Mouse (Mus musculus) spleen, adult 2 months (tissue): ENCODE measurements around the gene Pbx4.

Experiments used
- CTCF ChIP-seq: fragments of 200-500 bp; IDR thresholded peaks from 2 replicates; pipeline ENCODE4 v1.5.1; 2011; ENCODE audit warnings: mild to moderate bottlenecking, inconsistent platforms; ENCODE audit not compliant: insufficient read depth, insufficient read length, insufficient replicate concordance; ENCODE audit errors: extremely low read depth
- POLR2A ChIP-seq: fragments of 200-500 bp; IDR thresholded peaks from 2 replicates; pipeline ENCODE4 v1.6.1; 2011; ENCODE audit warnings: low read depth, low read length, inconsistent platforms

- peak; percentile 63 for TF ChIP-seq CTCF
- TF ChIP-seq POLR2A: peak; percentile 85
Measured at GRCm38 (mm10) chr8:69901484-69902162, 69.3 kb downstream of the Pbx4 start.
